Mouse (Mus musculus) intestine, embryonic 15.5 days (tissue): Measurements from ENCODE around the gene Parm1. TPM values are rescaled to one million over a fixed set of nuclear protein-coding genes. Genes with fewer than 3 reads are reported as not detected.

ENCODE experiments used
- polyA plus RNA-seq: library from polyadenylated mRNA; unstranded; fragments of >200 nt; fragmentation: Nextera tagmentation; extraction: Ambion mirVana; gene quantifications from 2 replicates; pipeline ENCODE4 v1.2.1, GENCODE M21; 2015

Gene Parm1
- polyA plus RNA-seq, 1 experiment from 2014 or later: 22.1 TPM

Other genes with a start within 250 kb of the Parm1 start
- 4.8 TPM in 2 replicates for gene Btc, start 114.6 kb upstream of the Parm1 start, polyA plus RNA-seq